Mouse (Mus musculus): ENCODE data around the gene Olfr1425. TPM values are rescaled to one million over a fixed set of nuclear protein-coding genes. Genes with fewer than 3 reads are reported as not detected.

Gene Olfr1425
- polyA plus RNA-seq, 1 experiment from 2014 or later, result not detected

DNA sequence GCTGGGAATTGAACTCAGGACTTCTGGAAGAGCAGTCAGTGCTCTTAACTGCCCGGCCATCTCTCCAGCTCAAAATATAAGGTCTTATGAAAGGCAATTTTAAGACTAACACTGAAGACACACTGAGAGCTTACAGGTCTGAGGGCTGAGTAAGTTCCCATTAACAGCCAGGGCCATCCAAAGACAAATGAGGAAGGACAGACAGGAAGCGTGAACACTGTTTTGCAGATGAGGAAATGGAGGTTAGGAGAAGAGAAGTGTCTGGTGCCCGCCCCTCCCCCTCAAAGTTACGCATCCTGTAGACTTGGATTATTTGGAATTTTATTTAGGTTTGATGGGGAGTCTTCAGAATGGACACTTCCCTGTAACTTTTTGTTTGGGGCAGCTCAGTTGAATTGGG lies 53.4 kb downstream of the Olfr1425 start:
- H3K79me2 ChIP-seq (ENCODE audit: inconsistent target), result no peaks in the 10 kb centered on the region
- WGBS (ENCODE audit: missing documents), result 6% methylated on average over 4 of the region's 4 CpGs
- no peaks in the 10 kb centered on the region for H3K36me3 ChIP-seq (ENCODE audit: inconsistent target)
- no peak overlapping the region for H3K4me3 ChIP-seq (ENCODE audit: inconsistent target)
- H3K27ac ChIP-seq, result peak overlapping the region; percentile 70

Other genes starting within 250 kb of the Olfr1425 start
- gene Olfr1417, start 238.5 kb downstream of the Olfr1425 start, polyA plus RNA-seq (2018), result not detected in 3 replicates
- gene Olfr1418, start 216.7 kb downstream of the Olfr1425 start, polyA plus RNA-seq (2018), result not detected in 3 replicates
- gene Olfr1419, start 202.6 kb downstream of the Olfr1425 start, polyA plus RNA-seq (2018), result not detected in 3 replicates
- not detected in 3 replicates for gene Olfr1420, start 191.2 kb downstream of the Olfr1425 start, polyA plus RNA-seq (2018)
- 29.2 to 49.7 TPM (median 30.6 TPM) in 3 replicates for gene Patl1, start 165.3 kb downstream of the Olfr1425 start, polyA plus RNA-seq (2018)
- gene Osbp, start 111.8 kb downstream of the Olfr1425 start, polyA plus RNA-seq (2018), result 27.8 to 35.2 TPM (median 29.0 TPM) in 3 replicates
- not detected in 3 replicates for gene Olfr1423, start 36.4 kb downstream of the Olfr1425 start, polyA plus RNA-seq (2018)
- not detected in 3 replicates for gene Olfr1424, start 15.0 kb downstream of the Olfr1425 start, polyA plus RNA-seq (2018)
- not detected in 3 replicates for gene Olfr1426, start 14.3 kb upstream of the Olfr1425 start, polyA plus RNA-seq (2018)
- not detected in 3 replicates for gene Olfr1427, start 25.6 kb upstream of the Olfr1425 start, polyA plus RNA-seq (2018)
- gene Olfr1428, start 38.2 kb upstream of the Olfr1425 start, polyA plus RNA-seq (2018), result not detected in 3 replicates
- gene Olfr76, start 45.5 kb upstream of the Olfr1425 start, polyA plus RNA-seq (2018), result not detected in 3 replicates
- not detected in 3 replicates for gene Olfr1555-ps1, start 92.4 kb upstream of the Olfr1425 start, polyA plus RNA-seq (2018)
- gene Olfr1431, start 122.9 kb upstream of the Olfr1425 start, polyA plus RNA-seq (2018), result 0.06 TPM in 1 of 3 replicates, not detected in the others
- not detected in 3 replicates for gene Olfr1432, start 154.9 kb upstream of the Olfr1425 start, polyA plus RNA-seq (2018)
- not detected in 3 replicates for gene Olfr262, start 163.9 kb upstream of the Olfr1425 start, polyA plus RNA-seq (2018)
- gene Olfr235, start 183.3 kb upstream of the Olfr1425 start, polyA plus RNA-seq (2018), result not detected in 3 replicates
- not detected in 3 replicates for gene Olfr1434, start 202.1 kb upstream of the Olfr1425 start, polyA plus RNA-seq (2018)
- not detected in 3 replicates for gene Olfr1436, start 221.4 kb upstream of the Olfr1425 start, polyA plus RNA-seq (2018)
- not detected in 3 replicates for gene Olfr1437, start 247.4 kb upstream of the Olfr1425 start, polyA plus RNA-seq (2018)

Data from macrophage (primary cell).